Mouse (Mus musculus) stomach, embryonic 14.5 days (tissue): ENCODE results near the gene Vangl1. TPM values are rescaled to one million over a fixed set of nuclear protein-coding genes. Genes with fewer than 3 reads are reported as not detected.
A peak's percentile ranks its signal among the peaks of the same experiment; 100 is the strongest.

Experiments used
- ATAC-seq: fragments of 200-750 bp; cut with Nextera tagmentation; 2 replicates; pipeline ENCODE4 v1.8.0; 2017; ENCODE audit warnings: low read depth, moderate TSS enrichment; ENCODE audit not compliant: insufficient number of reproducible peaks, insufficient read depth, low FRiP score
- H3K27ac ChIP-seq: fragments of 300-500 bp; sonication (generic); 2 replicates; pipeline ENCODE4 v1.5.1; 2014; ENCODE audit warnings: mild to moderate bottlenecking, low read length, moderate library complexity, mixed read lengths
- H3K27me3 ChIP-seq: fragments of 300-500 bp; sonication (generic); 2 replicates; pipeline ENCODE4 v1.6.1; 2014; ENCODE audit warnings: low read length, control low read depth, mixed read lengths; ENCODE audit not compliant: control insufficient read depth, insufficient read depth
- H3K36me3 ChIP-seq: fragments of 300-500 bp; sonication (generic); 2 replicates; pipeline ENCODE4 v1.6.1; 2014; ENCODE audit warnings: mild to moderate bottlenecking, control low read depth, low read length, moderate library complexity, mixed read lengths; ENCODE audit not compliant: control insufficient read depth, insufficient read depth
- H3K4me1 ChIP-seq: fragments of 300-500 bp; sonication (generic); 2 replicates; pipeline ENCODE4 v1.6.1; 2014; ENCODE audit warnings: low read length, control low read depth, mixed read lengths; ENCODE audit not compliant: control insufficient read depth, insufficient read depth
- H3K4me2 ChIP-seq: fragments of 300-500 bp; sonication (generic); replicated peaks from 2 replicates; pipeline ENCODE4 v1.6.1; 2014; ENCODE audit warnings: low read depth, low read length, control low read depth
- H3K4me3 ChIP-seq: fragments of 300-500 bp; sonication (generic); 2 replicates; pipeline ENCODE4 v1.5.1; 2014; ENCODE audit warnings: low read depth, low read length, control low read depth
- H3K9ac ChIP-seq: fragments of 300-500 bp; sonication (generic); replicated peaks from 2 replicates; pipeline ENCODE4 v1.6.1; 2014; ENCODE audit warnings: low read depth, mild to moderate bottlenecking, control low read depth, low read length, moderate library complexity, mixed read lengths
- H3K9me3 ChIP-seq: fragments of 300-500 bp; sonication (generic); 2 replicates; pipeline ENCODE4 v1.6.1; 2016; ENCODE audit warnings: low read depth, low read length, control low read depth; ENCODE audit not compliant: control insufficient read depth
- WGBS: fragments of 180-500 bp; shearing (Covaris S2); extraction: QIAGEN DNeasy Blood & Tissue Kit; methylation state at CpG from one replicate; pipeline ENCODE4 v1.1.7; 2014; 5-methylcytosine and 5-hydroxymethylcytosine counted together
- polyA plus RNA-seq: library from polyadenylated mRNA; unstranded; fragments of >200 nt; fragmentation: Nextera tagmentation; extraction: Ambion mirVana; gene quantifications from 2 replicates; pipeline ENCODE4 v1.2.1, GENCODE M21; 2014

The Vangl1 gene
- 29.5 and 30.2 TPM in 2 replicates for polyA plus RNA-seq

GRCm38 (mm10) chr3:102203781-102204721 is at the start of gene Vangl1:
TSS of gene Vangl1 (minus strand) at chr3:102204693.
- peak within 1 kb of the TSS; percentile 82 for H3K4me3 ChIP-seq
- H3K9me3 ChIP-seq = no peaks in the 10 kb centered on the region; the same call in 1 of the 2 replicates
- ATAC-seq = peak; percentile 88
- H3K9ac ChIP-seq = peak within 1 kb of the TSS; percentile 85
- WGBS = under 1% methylated on average over 78 of the region's 95 CpGs
- no peaks in the 10 kb centered on the region for H3K27me3 ChIP-seq
- H3K4me2 ChIP-seq = peak within 1 kb of the TSS; percentile 68
- peak within 1 kb of the TSS; percentile 80; the same call in 1 of the 2 replicates for H3K27ac ChIP-seq
- peaks cover 20% of the 10 kb centered on the region; the same call in 1 of the 2 replicates for H3K4me1 ChIP-seq
- no peaks in the 10 kb centered on the region for H3K36me3 ChIP-seq

GRCm38 (mm10) chr3:102253554-102253953 is 49.1 kb upstream of the Vangl1 start:
- Histone ChIP-seq H3K4me2 (no peak overlapping the region), H3K27me3 (no peaks in the 10 kb centered on the region), H3K9ac (no peak overlapping the region), H3K9me3 (0 out of 2 replicates have a peak, but pooled peaks cover 5% of the 10 kb centered on the region), H3K27ac (no peak overlapping the region), H3K4me3 (no peak overlapping the region), H3K4me1 (no peaks in the 10 kb centered on the region), H3K36me3 (no peaks in the 10 kb centered on the region)
- 56% methylated on average over 4 of the region's 4 CpGs for WGBS
- ATAC-seq = no peak

- H3K9ac ChIP-seq = no peak overlapping the region
- H3K4me3 ChIP-seq = no peak overlapping the region
- H3K36me3 ChIP-seq = no peaks in the 10 kb centered on the region
- 0 out of 2 replicates have a peak, but pooled peaks cover 5% of the 10 kb centered on the region for H3K9me3 ChIP-seq
- 71% methylated on average over 3 of the region's 3 CpGs for WGBS
- no peak for ATAC-seq
- no peaks in the 10 kb centered on the region for H3K4me1 ChIP-seq
- H3K27me3 ChIP-seq = no peaks in the 10 kb centered on the region
- H3K4me2 ChIP-seq = no peak overlapping the region
- no peak overlapping the region for H3K27ac ChIP-seq
Observed at GRCm38 (mm10) chr3:102252927-102253326, 48.4 kb upstream of the Vangl1 start.

GRCm38 (mm10) chr3:102250873-102251272 is 46.4 kb upstream of the Vangl1 start:
- ATAC-seq = no peak
- no peaks in the 10 kb centered on the region for H3K36me3 ChIP-seq
- 95% methylated on average over 3 of the region's 3 CpGs for WGBS

GRCm38 (mm10) chr3:102249401-102249991 is 45.0 kb upstream of the Vangl1 start:
- peak; percentile 33; the same call in 1 of the 2 replicates for ATAC-seq
- 57% methylated on average over 9 of the region's 9 CpGs for WGBS
- no peak overlapping the region for H3K9ac ChIP-seq

More at GRCm38 (mm10) chr3:102250873-102251272, 46.4 kb upstream of the Vangl1 start:
- no peaks in the 10 kb centered on the region for H3K4me1 ChIP-seq
- H3K27ac ChIP-seq = no peak overlapping the region
- no peak overlapping the region for H3K4me3 ChIP-seq
- H3K9ac ChIP-seq = no peak overlapping the region
- 0 out of 2 replicates have a peak, but pooled peaks cover 5% of the 10 kb centered on the region for H3K9me3 ChIP-seq
- H3K27me3 ChIP-seq = no peaks in the 10 kb centered on the region
- H3K4me2 ChIP-seq = no peak overlapping the region

GRCm38 (mm10) chr3:102244601-102245000 is 40.1 kb upstream of the Vangl1 start:
- Histone ChIP-seq H3K9me3 (no peaks in the 10 kb centered on the region), H3K9ac (no peak overlapping the region), H3K27me3 (no peaks in the 10 kb centered on the region), H3K36me3 (no peaks in the 10 kb centered on the region), H3K4me3 (no peak overlapping the region), H3K4me2 (no peak overlapping the region), H3K27ac (no peak overlapping the region), H3K4me1 (no peaks in the 10 kb centered on the region)
- no peak for ATAC-seq
- 80% methylated on average over 3 of the region's 3 CpGs for WGBS

More at GRCm38 (mm10) chr3:102249401-102249991, 45.0 kb upstream of the Vangl1 start:
- 0 out of 2 replicates have a peak, but pooled peaks cover 5% of the 10 kb centered on the region for H3K9me3 ChIP-seq
- no peaks in the 10 kb centered on the region for H3K36me3 ChIP-seq
- no peaks in the 10 kb centered on the region for H3K27me3 ChIP-seq
- H3K4me2 ChIP-seq = no peak overlapping the region
- H3K4me1 ChIP-seq = no peaks in the 10 kb centered on the region
- no peak overlapping the region for H3K4me3 ChIP-seq
- no peak overlapping the region for H3K27ac ChIP-seq

- WGBS = 57% methylated on average over 5 of the region's 5 CpGs
- Histone ChIP-seq H3K9me3 (no peaks in the 10 kb centered on the region), H3K9ac (no peak overlapping the region), H3K4me3 (no peak overlapping the region), H3K27ac (no peak overlapping the region), H3K27me3 (no peaks in the 10 kb centered on the region), H3K36me3 (no peaks in the 10 kb centered on the region), H3K4me1 (no peaks in the 10 kb centered on the region), H3K4me2 (no peak overlapping the region)
- no peak for ATAC-seq
Observed at GRCm38 (mm10) chr3:102242854-102243253, 38.4 kb upstream of the Vangl1 start.

- WGBS = 88% methylated on average over 9 of the region's 9 CpGs
- ATAC-seq = no peak
- H3K9me3 ChIP-seq = no peaks in the 10 kb centered on the region
- no peaks in the 10 kb centered on the region for H3K4me1 ChIP-seq
- H3K27me3 ChIP-seq = no peaks in the 10 kb centered on the region
- H3K9ac ChIP-seq = no peak overlapping the region
- H3K27ac ChIP-seq = no peak overlapping the region
- H3K36me3 ChIP-seq = no peaks in the 10 kb centered on the region
- H3K4me3 ChIP-seq = no peak overlapping the region
- H3K4me2 ChIP-seq = no peak overlapping the region
Observed at GRCm38 (mm10) chr3:102231418-102232134, 27.1 kb upstream of the Vangl1 start.
